Mouse (Mus musculus) lung, adult 2 months (tissue): ENCODE measurements at regions not wholly inside any gene's neighbourhood (a gene's known extent, or its start where the extent isn't known, plus 50 kb on each side); places are given as distances from the start of the nearest gene placed in this dataset.

ENCODE experiments used
- CTCF ChIP-seq: fragments of 200-500 bp; IDR thresholded peaks from 2 replicates; pipeline ENCODE4 v1.5.1; 2011; ENCODE audit warnings: mild to moderate bottlenecking, low read length, control low read depth; ENCODE audit not compliant: insufficient read depth
- POLR2A ChIP-seq: fragments of 200-500 bp; IDR thresholded peaks from 2 replicates; pipeline ENCODE4 v1.6.1; 2011; ENCODE audit warnings: low read depth, mild to moderate bottlenecking, control low read depth, low read length, borderline replicate concordance; ENCODE audit errors: extremely low read depth

- TF ChIP-seq CTCF: no peak
- no peak for TF ChIP-seq POLR2A
Observed at GRCm38 (mm10) chr7:37866468-37866867, 93.0 kb upstream of the Zfp536 start.
